Mouse (Mus musculus): ENCODE measurements at regions not wholly inside any gene's neighbourhood (a gene's known extent, or its start where the extent isn't known, plus 50 kb on each side); places are given as distances from the start of the nearest gene placed in this dataset.

GRCm38 (mm10) chr3:35106097-35106496 is 455.9 kb downstream of the Sox2 start:
- Histone ChIP-seq H3K4me1 (ENCODE audit: control insufficient read depth, insufficient read depth, low read length) (no peaks in the 10 kb centered on the region), H3K36me3 (ENCODE audit: control insufficient read depth, insufficient read depth, low read length) (no peaks in the 10 kb centered on the region), H3K4me3 (no peak overlapping the region), H3K79me2 (replicated peaks; ENCODE audit: control insufficient read depth, insufficient read depth, low read length) (no peaks in the 10 kb centered on the region), H3K27ac (no peak overlapping the region), H3K9ac (ENCODE audit: low read depth, low read length) (no peak overlapping the region), H3K27me3 (ENCODE audit: control insufficient read depth, insufficient read depth, low read length) (no peaks in the 10 kb centered on the region)
- no peak for TF ChIP-seq CTCF (IDR thresholded peaks at IDR 0.05)
- TF ChIP-seq EP300 (IDR thresholded peaks at IDR 0.05; ENCODE audit: insufficient read depth, low read depth, low read length): no peak
- no peak for TF ChIP-seq POLR2A (IDR thresholded peaks at IDR 0.05; ENCODE audit: insufficient read depth, low read depth, low read length)
- intact Hi-C loops (cut with DNase I): loop anchor here (10.0 kb wide), 3 partner anchors 379 to 1151 kb away; no protein-coding TSS in a partner anchor
- DNase-seq: no peak
- 49% methylated on average over 7 of the region's 7 CpGs for WGBS

GRCm38 (mm10) chr3:35133477-35133876 is 483.3 kb downstream of the Sox2 start:
- Histone ChIP-seq H3K27me3 (ENCODE audit: control insufficient read depth, insufficient read depth, low read length) (no peaks in the 10 kb centered on the region), H3K36me3 (ENCODE audit: control insufficient read depth, insufficient read depth, low read length) (no peaks in the 10 kb centered on the region), H3K4me1 (ENCODE audit: control insufficient read depth, insufficient read depth, low read length) (no peaks in the 10 kb centered on the region), H3K9ac (ENCODE audit: low read depth, low read length) (no peak overlapping the region), H3K79me2 (replicated peaks; ENCODE audit: control insufficient read depth, insufficient read depth, low read length) (no peaks in the 10 kb centered on the region), H3K27ac (no peak overlapping the region), H3K4me3 (no peak overlapping the region)
- DNase-seq: no peak
- no peak for TF ChIP-seq CTCF (IDR thresholded peaks at IDR 0.05)
- TF ChIP-seq EP300 (IDR thresholded peaks at IDR 0.05; ENCODE audit: insufficient read depth, low read depth, low read length): no peak
- TF ChIP-seq POLR2A (IDR thresholded peaks at IDR 0.05; ENCODE audit: insufficient read depth, low read depth, low read length): no peak
- 80% methylated on average over 3 of the region's 3 CpGs for WGBS
- intact Hi-C loops (cut with DNase I): no loop called here

GRCm38 (mm10) chr3:35141500-35142220 is 491.5 kb downstream of the Sox2 start:
- no peaks in the 10 kb centered on the region for H3K79me2 ChIP-seq (replicated peaks; ENCODE audit: control insufficient read depth, insufficient read depth, low read length)
- H3K27me3 ChIP-seq (ENCODE audit: control insufficient read depth, insufficient read depth, low read length): no peaks in the 10 kb centered on the region
- H3K9ac ChIP-seq (ENCODE audit: low read depth, low read length): no peak overlapping the region
- WGBS: 50% methylated on average over 11 of the region's 11 CpGs
- H3K4me3 ChIP-seq: no peak overlapping the region
- intact Hi-C loops (cut with DNase I): no loop called here
- no peaks in the 10 kb centered on the region for H3K36me3 ChIP-seq (ENCODE audit: control insufficient read depth, insufficient read depth, low read length)
- no peak for DNase-seq
- TF ChIP-seq POLR2A (IDR thresholded peaks at IDR 0.05; ENCODE audit: insufficient read depth, low read depth, low read length): no peak
- TF ChIP-seq CTCF (IDR thresholded peaks at IDR 0.05): no peak
- no peak for TF ChIP-seq EP300 (IDR thresholded peaks at IDR 0.05; ENCODE audit: insufficient read depth, low read depth, low read length)
- H3K4me1 ChIP-seq (ENCODE audit: control insufficient read depth, insufficient read depth, low read length): no peaks in the 10 kb centered on the region
- no peak overlapping the region for H3K27ac ChIP-seq

GRCm38 (mm10) chr3:35142683-35143082 is 492.5 kb downstream of the Sox2 start:
- no peak for TF ChIP-seq POLR2A (IDR thresholded peaks at IDR 0.05; ENCODE audit: insufficient read depth, low read depth, low read length)
- TF ChIP-seq EP300 (IDR thresholded peaks at IDR 0.05; ENCODE audit: insufficient read depth, low read depth, low read length): no peak
- TF ChIP-seq CTCF (IDR thresholded peaks at IDR 0.05): no peak
- intact Hi-C loops (cut with DNase I): no loop called here

GRCm38 (mm10) chr3:35145569-35145968 is 495.4 kb downstream of the Sox2 start:
- 70% methylated on average over 2 of the region's 2 CpGs for WGBS
- Histone ChIP-seq H3K9ac (ENCODE audit: low read depth, low read length) (no peak overlapping the region), H3K36me3 (ENCODE audit: control insufficient read depth, insufficient read depth, low read length) (no peaks in the 10 kb centered on the region), H3K79me2 (replicated peaks; ENCODE audit: control insufficient read depth, insufficient read depth, low read length) (no peaks in the 10 kb centered on the region), H3K4me1 (ENCODE audit: control insufficient read depth, insufficient read depth, low read length) (no peaks in the 10 kb centered on the region), H3K27ac (no peak overlapping the region), H3K27me3 (ENCODE audit: control insufficient read depth, insufficient read depth, low read length) (no peaks in the 10 kb centered on the region), H3K4me3 (no peak overlapping the region)
- TF ChIP-seq POLR2A (IDR thresholded peaks at IDR 0.05; ENCODE audit: insufficient read depth, low read depth, low read length) (no peak), CTCF (IDR thresholded peaks at IDR 0.05) (no peak), EP300 (IDR thresholded peaks at IDR 0.05; ENCODE audit: insufficient read depth, low read depth, low read length) (no peak)
- DNase-seq: no peak
- intact Hi-C loops (cut with DNase I): no loop called here

More at GRCm38 (mm10) chr3:35142683-35143082, 492.5 kb downstream of the Sox2 start:
- H3K27ac ChIP-seq: no peak overlapping the region
- no peak overlapping the region for H3K9ac ChIP-seq (ENCODE audit: low read depth, low read length)
- no peak for DNase-seq
- no peaks in the 10 kb centered on the region for H3K79me2 ChIP-seq (replicated peaks; ENCODE audit: control insufficient read depth, insufficient read depth, low read length)
- no peak overlapping the region for H3K4me3 ChIP-seq
- H3K4me1 ChIP-seq (ENCODE audit: control insufficient read depth, insufficient read depth, low read length): no peaks in the 10 kb centered on the region
- H3K36me3 ChIP-seq (ENCODE audit: control insufficient read depth, insufficient read depth, low read length): no peaks in the 10 kb centered on the region
- WGBS: 62% methylated on average over 2 of the region's 2 CpGs
- no peaks in the 10 kb centered on the region for H3K27me3 ChIP-seq (ENCODE audit: control insufficient read depth, insufficient read depth, low read length)

- Histone ChIP-seq H3K36me3 (ENCODE audit: control insufficient read depth, insufficient read depth, low read length) (no peaks in the 10 kb centered on the region), H3K27me3 (ENCODE audit: control insufficient read depth, insufficient read depth, low read length) (no peaks in the 10 kb centered on the region), H3K9ac (ENCODE audit: low read depth, low read length) (no peak overlapping the region), H3K4me1 (ENCODE audit: control insufficient read depth, insufficient read depth, low read length) (no peaks in the 10 kb centered on the region), H3K79me2 (replicated peaks; ENCODE audit: control insufficient read depth, insufficient read depth, low read length) (no peaks in the 10 kb centered on the region), H3K27ac (no peak overlapping the region), H3K4me3 (no peak overlapping the region)
- intact Hi-C loops (cut with DNase I): no loop called here
- 71% methylated on average over 5 of the region's 5 CpGs for WGBS
- TF ChIP-seq EP300 (IDR thresholded peaks at IDR 0.05; ENCODE audit: insufficient read depth, low read depth, low read length) (no peak), POLR2A (IDR thresholded peaks at IDR 0.05; ENCODE audit: insufficient read depth, low read depth, low read length) (no peak), CTCF (IDR thresholded peaks at IDR 0.05) (no peak)
- no peak for DNase-seq
These were observed 496.5 kb downstream of the Sox2 start for GRCm38 (mm10) chr3:35146681-35147080.

All from heart, adult 2 months (tissue).